Mouse (Mus musculus): ENCODE measurements around the gene Slc25a17. TPM values are rescaled to one million over a fixed set of nuclear protein-coding genes. Genes with fewer than 3 reads are reported as not detected.

The Slc25a17 gene
- total RNA-seq, 2 experiments from 2014 or later = 9.3 to 12.5 TPM

DNA sequence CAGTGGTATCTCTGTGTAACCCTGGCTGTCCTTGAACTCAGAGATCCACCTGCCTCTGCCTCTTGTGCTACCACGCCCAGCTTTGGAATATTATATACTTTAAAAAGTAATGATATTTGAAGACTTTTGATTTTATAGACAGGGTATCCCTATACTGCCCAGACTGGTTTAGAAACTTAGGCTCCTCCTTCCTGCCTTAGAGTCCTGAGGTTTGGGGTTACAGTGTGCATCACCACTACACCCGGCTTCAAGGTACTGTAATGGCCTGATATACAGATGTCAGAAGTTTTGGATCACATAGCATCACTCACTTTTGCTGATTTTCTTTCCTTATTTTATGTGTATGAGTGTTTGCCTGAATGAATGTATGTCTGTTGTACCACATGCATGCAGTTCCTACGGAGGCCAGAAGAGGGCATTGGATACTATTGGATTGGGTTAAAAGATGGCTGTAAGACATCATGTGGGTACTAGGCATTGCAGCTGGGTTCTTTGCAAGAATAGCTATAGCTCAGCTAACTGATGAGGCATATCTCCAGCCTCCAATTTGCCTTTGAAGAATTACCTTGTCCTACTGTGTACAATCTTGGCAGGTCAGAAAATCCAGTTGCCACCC, 5.4 kb downstream of the Slc25a17 start:
- DNase-seq = no peak

GRCm38 (mm10) chr15:81352638-81353037, 8.0 kb downstream of the Slc25a17 start:
- DNase-seq = no peak

- DNase-seq = no peak
These were observed 10.2 kb downstream of the Slc25a17 start for GRCm38 (mm10) chr15:81350401-81350800.

- DNase-seq = no peak
These were observed 12.2 kb downstream of the Slc25a17 start for GRCm38 (mm10) chr15:81348366-81348765.

GRCm38 (mm10) chr15:81347466-81347865, 13.1 kb downstream of the Slc25a17 start:
- no peak for DNase-seq

DNA sequence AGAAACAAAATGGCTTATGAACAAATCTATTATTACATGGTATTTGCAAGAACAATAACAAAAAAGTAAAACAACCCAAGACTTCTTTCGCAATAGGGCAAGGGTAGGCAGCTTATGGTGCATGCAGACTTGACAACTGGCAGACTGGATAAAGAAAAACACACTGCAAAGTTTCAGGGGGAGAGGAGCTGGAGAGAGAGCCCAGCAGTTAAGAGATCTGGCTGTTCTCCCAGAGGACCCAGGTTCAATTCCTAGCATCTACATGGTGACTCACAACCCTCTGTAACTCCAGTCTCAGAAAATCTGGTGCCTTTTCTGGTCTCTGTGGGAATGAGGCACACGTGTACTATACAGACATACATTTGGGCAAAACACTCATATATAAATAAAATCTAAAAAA, 19.2 kb downstream of the Slc25a17 start:
- no peak for DNase-seq

DNA sequence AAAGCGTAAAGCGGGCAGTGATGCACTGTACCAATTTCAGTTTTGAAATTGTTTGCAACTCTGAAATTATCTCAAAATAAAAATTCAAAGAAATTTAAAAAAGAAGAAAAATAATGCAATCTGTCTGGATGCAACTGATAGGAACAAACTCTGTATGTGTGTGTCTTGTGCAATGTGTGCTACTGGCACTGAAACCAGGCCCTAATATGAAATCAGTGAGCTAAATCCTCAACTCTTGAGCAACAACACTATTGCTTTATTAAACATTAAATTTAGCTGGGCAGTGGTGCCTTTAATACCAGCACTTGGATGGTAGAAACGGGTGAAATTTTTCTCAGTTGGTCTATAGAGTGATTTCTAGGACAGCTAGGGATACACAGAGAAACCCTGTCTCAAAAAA, 21.5 kb downstream of the Slc25a17 start:
- DNase-seq = no peak

DNA sequence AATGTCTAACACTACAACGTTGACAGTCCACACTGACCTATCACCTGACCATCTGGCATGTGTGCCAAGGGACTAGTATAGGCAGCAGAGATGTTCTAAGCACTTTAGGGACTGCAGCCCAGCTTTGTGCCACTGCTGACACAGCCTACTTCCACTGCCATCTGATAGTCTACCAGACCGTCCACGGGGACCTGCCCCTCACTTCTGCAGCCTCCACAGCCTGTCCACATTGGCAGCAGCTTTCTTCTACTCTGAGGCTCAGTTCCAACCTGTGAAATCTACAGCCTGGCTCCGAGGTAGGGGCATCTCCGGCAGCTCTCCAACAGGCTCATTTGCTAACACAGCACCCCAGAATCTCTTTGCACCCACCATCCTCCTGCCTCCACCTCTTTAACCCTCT, 24.1 kb downstream of the Slc25a17 start:
- DNase-seq = peak; percentile 35

DNA sequence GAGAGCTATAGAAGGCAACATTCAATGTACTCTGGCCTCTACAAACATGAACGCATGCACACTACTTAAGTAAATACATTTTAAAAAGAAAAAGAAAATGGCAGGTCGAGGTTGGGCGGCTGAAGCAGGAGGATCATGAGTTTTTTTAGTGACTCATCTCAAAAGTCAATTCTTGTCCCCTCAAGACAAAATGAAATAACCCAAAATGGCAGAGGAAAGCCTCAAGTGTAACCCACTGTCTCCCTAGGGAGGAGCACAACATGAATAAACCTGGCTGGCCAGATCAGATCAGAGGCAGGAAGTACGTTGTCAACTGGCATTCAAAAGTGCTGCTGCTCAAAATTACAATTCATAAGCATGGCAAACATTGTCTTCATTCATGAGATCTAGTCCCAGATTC, 28.1 kb downstream of the Slc25a17 start:
- no peak for DNase-seq

- DNase-seq = no peak
These were observed 29.7 kb downstream of the Slc25a17 start for GRCm38 (mm10) chr15:81330816-81331433.

DNA sequence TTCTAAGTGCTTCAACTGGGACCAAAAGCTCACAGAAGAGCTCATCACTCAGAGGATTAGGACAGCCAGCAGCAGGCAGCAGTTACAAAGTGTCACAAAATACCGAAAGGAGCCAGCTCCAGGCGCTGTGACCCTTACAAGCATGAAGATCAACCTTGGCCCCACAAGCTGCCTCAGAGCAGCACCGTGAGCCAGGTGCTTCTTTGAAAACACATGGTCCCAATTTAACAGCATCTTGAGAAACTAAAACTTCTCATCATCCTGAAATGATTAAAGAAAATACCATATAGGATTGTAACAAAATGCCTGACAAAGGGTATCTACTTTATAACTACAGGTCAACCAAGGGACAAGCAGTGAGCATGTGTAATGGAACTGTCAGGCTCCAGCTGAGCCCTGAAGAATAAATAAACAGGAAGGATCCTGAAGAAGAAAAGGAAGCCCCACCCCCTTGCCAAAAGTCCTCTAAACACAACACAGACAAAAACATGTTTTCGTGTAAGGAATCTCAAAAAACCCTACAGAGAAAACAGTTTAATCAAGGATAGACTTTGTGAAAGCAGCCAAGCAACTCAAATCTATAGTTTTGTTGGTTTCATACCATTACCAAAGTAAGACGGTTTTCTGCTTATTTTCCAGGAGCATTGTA, 30.8 kb downstream of the Slc25a17 start:
- no peak for DNase-seq

DNA sequence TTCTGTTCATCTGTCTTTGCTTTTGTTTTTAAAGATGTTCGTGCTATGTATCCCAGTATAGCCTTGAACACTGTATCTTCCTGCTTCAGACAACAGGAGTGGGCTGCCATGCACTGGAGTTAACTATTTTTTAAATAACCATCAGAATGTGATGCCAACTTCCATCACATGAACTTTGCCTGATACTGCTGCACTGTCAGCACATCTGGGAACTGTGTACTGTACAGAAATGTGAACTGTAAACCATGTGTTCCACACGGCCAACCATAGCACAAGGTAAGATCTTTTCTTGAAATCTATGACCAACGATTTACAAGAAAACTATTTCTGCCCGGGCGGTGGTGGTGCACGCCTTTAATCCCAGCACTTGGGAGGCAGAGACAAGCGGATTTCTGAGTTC, 33.1 kb downstream of the Slc25a17 start:
- no peak for DNase-seq

DNA sequence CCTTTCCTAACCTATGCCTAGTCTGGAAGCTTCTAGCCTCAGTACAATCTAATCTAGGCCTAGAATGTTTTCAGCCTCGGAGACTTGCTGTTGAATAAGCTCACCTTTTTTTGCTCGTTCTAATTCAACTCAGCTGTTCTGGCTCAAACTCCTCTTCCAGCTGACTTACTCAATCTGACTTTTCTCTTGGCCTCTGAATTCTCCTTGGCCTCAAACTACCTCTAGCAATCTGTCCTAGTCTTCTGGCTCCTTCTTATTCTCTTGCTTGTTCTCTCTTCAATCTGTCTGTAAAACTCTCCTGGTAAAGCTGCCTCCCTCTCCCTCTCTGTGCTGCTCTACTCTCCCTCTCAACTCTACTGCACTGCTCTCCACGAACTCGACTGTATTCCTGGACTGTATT, 35.6 kb downstream of the Slc25a17 start:
- DNase-seq = no peak

DNA sequence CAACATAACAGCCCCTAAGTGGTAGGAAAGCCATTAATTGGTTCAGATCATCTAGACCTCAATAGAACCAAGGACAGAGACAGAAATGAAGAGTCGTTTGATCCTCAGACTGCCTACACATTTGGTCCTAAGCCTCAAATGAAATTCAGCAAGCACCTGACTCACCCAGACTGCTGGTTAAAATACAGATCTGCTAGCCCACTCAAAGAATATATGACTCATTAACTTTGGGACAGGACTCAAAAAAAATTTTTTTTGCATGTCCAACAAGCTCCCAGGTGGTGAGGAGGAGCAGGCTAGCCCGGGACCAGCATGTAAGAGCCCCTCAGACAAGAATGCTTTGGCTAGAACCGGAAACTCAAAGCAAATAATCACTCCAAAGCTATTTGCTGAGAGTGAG, 40.5 kb downstream of the Slc25a17 start:
- no peak for DNase-seq

GRCm38 (mm10) chr15:81319462-81319861, 41.1 kb downstream of the Slc25a17 start:
- DNase-seq = no peak

GRCm38 (mm10) chr15:81313928-81314327, 46.7 kb downstream of the Slc25a17 start:
- no peak for DNase-seq

DNA sequence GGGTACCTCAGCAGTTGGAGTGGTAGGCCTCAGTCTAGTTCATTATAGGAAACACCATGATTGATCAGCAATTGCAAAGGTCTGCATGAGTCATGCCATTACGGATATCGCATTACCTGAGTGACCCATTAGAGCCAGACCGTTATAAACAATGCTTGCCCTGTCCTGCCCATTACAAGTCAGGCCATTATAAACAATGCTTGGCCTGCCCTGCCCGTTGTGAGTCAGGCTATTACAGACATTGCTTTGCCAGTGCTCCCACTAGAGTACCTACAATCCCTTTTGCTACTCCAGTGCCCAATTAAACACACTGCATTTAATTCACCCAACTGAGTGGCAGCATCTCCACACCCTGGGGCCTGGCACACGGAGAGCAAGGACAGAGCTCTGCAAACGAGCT, 49.6 kb downstream of the Slc25a17 start:
- no peak for DNase-seq

DNA sequence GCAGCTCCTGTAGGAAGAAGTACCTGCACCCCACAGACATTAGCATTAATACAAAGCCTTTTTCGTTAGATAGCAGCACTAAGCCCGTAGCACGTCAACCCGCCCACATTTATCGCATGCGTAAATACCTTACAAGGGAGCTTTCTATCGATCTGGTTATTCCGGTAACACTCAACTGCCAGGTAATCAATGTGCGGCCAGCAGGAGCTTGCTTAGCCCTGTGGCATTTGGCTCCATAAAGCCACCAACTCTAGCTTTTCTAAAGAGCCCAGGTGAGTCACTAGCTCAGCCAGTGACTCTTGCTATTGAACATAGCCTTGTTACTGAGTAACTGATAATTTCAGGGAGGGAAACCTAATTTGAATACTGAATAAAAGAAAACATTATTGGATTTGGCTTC, 50.3 kb downstream of the Slc25a17 start:
- no peak for DNase-seq

GRCm38 (mm10) chr15:81308038-81308437, 52.6 kb downstream of the Slc25a17 start:
- no peak for DNase-seq

- no peak for DNase-seq
These were observed 54.1 kb downstream of the Slc25a17 start for GRCm38 (mm10) chr15:81306501-81306900.

DNA sequence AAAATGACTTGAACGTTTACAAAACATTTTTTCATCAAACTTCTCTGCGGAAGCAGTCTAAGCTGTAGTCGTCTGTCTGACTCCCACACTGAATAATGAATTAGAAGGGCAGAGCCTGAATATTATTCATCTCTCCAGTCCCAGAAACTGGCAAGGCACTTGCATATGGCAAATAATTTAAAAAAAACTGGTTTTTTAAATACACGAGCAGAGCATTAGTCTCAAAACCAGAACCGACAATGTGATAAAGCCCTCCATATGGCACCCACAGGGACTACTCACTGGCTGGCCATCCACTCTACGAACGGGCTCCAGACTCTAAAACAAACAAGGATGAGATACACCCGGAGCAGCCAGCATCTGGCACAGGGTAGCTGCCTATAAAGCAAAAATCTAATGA, 55.6 kb downstream of the Slc25a17 start:
- DNase-seq = no peak

- DNase-seq = no peak
These were observed 56.6 kb downstream of the Slc25a17 start for GRCm38 (mm10) chr15:81304006-81304405.

DNA sequence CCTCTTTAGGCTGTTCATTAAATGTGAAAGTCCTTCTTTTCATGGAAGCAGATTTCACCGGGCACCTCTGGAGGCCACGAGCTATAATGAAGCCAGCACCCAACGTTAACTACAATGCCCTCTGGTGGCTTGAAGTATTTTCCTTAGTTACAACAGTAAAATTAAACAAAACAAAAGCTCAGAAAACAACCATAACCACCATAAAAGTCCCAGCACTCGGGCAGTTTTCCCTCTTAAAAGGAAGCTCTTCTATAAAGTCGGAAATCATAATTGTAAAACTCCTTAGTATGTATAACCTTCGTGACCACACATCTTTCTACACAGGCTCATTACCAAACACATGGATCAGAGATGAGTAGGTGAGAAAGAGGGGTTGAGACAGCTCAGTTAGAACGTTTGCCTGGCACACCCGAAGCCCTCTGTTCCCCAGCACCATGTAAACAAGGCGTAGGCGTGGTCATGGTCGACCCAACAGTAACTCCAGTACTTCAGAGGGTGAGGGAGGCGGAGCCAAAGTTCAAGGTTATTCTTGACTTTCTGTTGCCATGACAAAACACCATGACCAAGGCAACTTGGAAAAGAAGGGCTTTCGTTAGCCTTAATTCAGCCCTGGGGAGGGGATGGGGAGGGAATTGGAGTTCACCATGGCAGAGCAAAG, 58.3 kb downstream of the Slc25a17 start:
- no peak for DNase-seq

Data from gastrocnemius, postnatal 25 days (tissue).